Mouse (Mus musculus) midbrain, embryonic 14.5 days (tissue): ENCODE results near the gene Dtd2. TPM values are rescaled to one million over a fixed set of nuclear protein-coding genes. Genes with fewer than 3 reads are reported as not detected.

Experiments
- ATAC-seq: fragments of 200-750 bp; cut with Nextera tagmentation; 2 replicates; pipeline ENCODE4 v1.8.0; 2017; ENCODE audit warnings: moderate number of reproducible peaks, moderate library complexity; ENCODE audit not compliant: low FRiP score, low TSS enrichment
- DNase-seq: peaks from one replicate; pipeline ENCODE4 v3.0.0-alpha.2; 2015
- H3K27ac ChIP-seq: fragments of 300-500 bp; sonication (generic); replicated peaks from 2 replicates; pipeline ENCODE4 v1.5.1; 2014; ENCODE audit warnings: mild to moderate bottlenecking, low read depth, low read length, moderate library complexity
- H3K27me3 ChIP-seq: fragments of 300-500 bp; sonication (generic); 2 replicates; pipeline ENCODE4 v1.6.1; 2014; ENCODE audit warnings: low read length, control low read depth, mixed read lengths; ENCODE audit not compliant: control insufficient read depth, insufficient read depth
- H3K36me3 ChIP-seq: fragments of 300-500 bp; sonication (generic); 2 replicates; pipeline ENCODE4 v1.6.1; 2014; ENCODE audit warnings: low read length, control low read depth; ENCODE audit not compliant: control insufficient read depth, insufficient read depth
- H3K4me1 ChIP-seq: fragments of 300-500 bp; sonication (generic); 2 replicates; pipeline ENCODE4 v1.6.1; 2014; ENCODE audit warnings: mild to moderate bottlenecking, antibody characterized with exemption, low read length, control low read depth; ENCODE audit not compliant: control insufficient read depth, insufficient read depth
- H3K4me2 ChIP-seq: fragments of 300-500 bp; sonication (generic); 2 replicates; pipeline ENCODE4 v1.6.1; 2014; ENCODE audit warnings: mild to moderate bottlenecking, low read length, moderate library complexity
- H3K4me3 ChIP-seq: fragments of 300-500 bp; sonication (generic); replicated peaks from 2 replicates; pipeline ENCODE4 v1.5.1; 2014; ENCODE audit warnings: low read depth, low read length
- H3K9ac ChIP-seq: fragments of 300-500 bp; sonication (generic); replicated peaks from 2 replicates; pipeline ENCODE4 v1.6.1; 2014; ENCODE audit warnings: mild to moderate bottlenecking, low read length, moderate library complexity
- H3K9me3 ChIP-seq: fragments of 300-500 bp; sonication (generic); 2 replicates; pipeline ENCODE4 v1.6.1; 2016; ENCODE audit warnings: low read length, control low read depth, mixed read lengths; ENCODE audit not compliant: control insufficient read depth
- WGBS: fragments of 180-500 bp; shearing (Covaris S2); extraction: QIAGEN DNeasy Blood & Tissue Kit; methylation state at CpG from one replicate; pipeline ENCODE4 v1.1.7; 2014; 5-methylcytosine and 5-hydroxymethylcytosine counted together
- polyA plus RNA-seq: library from polyadenylated mRNA; unstranded; fragments of >200 nt; fragmentation: Nextera tagmentation; extraction: Ambion mirVana; gene quantifications from 2 replicates; pipeline ENCODE4 v1.2.1, GENCODE M21; 2014

Gene Dtd2
- polyA plus RNA-seq, 1 experiment from 2014 or later: 21.2 TPM

- Histone ChIP-seq H3K4me3 (no peak overlapping the region), H3K9me3 (no peaks in the 10 kb centered on the region), H3K4me1 (no peaks in the 10 kb centered on the region), H3K9ac (no peak overlapping the region), H3K27ac (no peak overlapping the region), H3K36me3 (no peaks in the 10 kb centered on the region), H3K4me2 (no peak overlapping the region), H3K27me3 (no peaks in the 10 kb centered on the region)
- no peak for DNase-seq
- no peak for ATAC-seq
- WGBS: 90% methylated on average over 11 of the region's 11 CpGs
Measured at GRCm38 (mm10) chr12:52014044-52014443, 7.7 kb upstream of the Dtd2 start.

DNA sequence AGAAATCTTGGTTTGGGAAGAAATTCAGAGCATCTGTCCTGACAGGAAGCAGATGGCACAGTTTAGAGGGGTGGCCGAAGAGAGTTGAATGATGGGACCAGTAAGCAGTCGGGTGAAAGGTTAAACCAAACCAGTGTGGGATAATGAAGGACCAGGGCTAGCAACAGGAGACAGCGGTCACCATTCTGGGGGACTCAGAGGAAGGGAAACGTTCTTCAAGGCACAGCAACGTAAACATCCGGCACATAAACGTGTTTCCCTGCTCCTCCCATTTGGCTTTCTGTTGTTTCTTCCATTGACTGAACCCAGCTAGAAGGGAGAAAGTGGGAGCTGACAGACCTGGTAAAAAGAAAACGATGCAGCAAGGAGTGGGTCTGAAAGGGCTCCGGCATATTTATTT is 7.0 kb upstream of the Dtd2 start:
- Histone ChIP-seq H3K4me2 (no peak overlapping the region), H3K9me3 (no peaks in the 10 kb centered on the region), H3K27me3 (no peaks in the 10 kb centered on the region), H3K4me3 (no peak overlapping the region), H3K9ac (no peak overlapping the region), H3K36me3 (no peaks in the 10 kb centered on the region), H3K27ac (no peak overlapping the region), H3K4me1 (no peaks in the 10 kb centered on the region)
- 77% methylated on average over 9 of the region's 9 CpGs for WGBS
- DNase-seq (no peak), ATAC-seq (no peak)

DNA sequence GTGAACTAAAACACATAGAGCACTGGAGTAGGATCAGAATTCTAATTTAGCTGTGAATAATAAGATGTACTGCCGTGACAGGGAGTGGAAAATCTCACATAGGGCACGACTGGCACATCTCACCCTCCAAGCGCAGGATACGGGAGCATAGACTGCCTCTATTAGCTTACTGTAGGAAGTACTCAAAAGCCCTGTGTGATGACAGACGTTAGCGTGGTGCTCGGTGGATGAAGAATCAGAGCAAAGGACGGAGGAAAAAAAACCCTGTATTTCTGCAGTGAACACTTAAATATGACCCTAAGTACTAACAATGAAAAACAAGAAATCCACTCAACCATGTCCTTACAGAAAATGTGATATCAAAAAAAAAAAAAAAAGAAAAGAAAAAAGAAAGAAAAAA is 5.9 kb upstream of the Dtd2 start:
- no peak for DNase-seq
- H3K27me3 ChIP-seq: no peaks in the 10 kb centered on the region
- no peak overlapping the region for H3K9ac ChIP-seq
- H3K4me3 ChIP-seq: no peak overlapping the region
- H3K4me1 ChIP-seq: no peaks in the 10 kb centered on the region
- no peak overlapping the region for H3K27ac ChIP-seq
- ATAC-seq: no peak
- no peaks in the 10 kb centered on the region for H3K36me3 ChIP-seq
- H3K4me2 ChIP-seq: no peak overlapping the region
- 78% methylated on average over 8 of the region's 8 CpGs for WGBS
- H3K9me3 ChIP-seq: no peaks in the 10 kb centered on the region

- 0 out of 2 replicates have a peak overlapping the region, but pooled peaks have one; percentile 46 for H3K27ac ChIP-seq
- DNase-seq (peak; percentile 87), ATAC-seq (no peak)
- H3K4me1 ChIP-seq: no peaks in the 10 kb centered on the region
- H3K9ac ChIP-seq: no peak overlapping the region
- no peaks in the 10 kb centered on the region for H3K9me3 ChIP-seq
- WGBS: 60% methylated on average over 2 of the region's 2 CpGs
- no peaks in the 10 kb centered on the region for H3K27me3 ChIP-seq
- H3K4me3 ChIP-seq: peak overlapping the region; percentile 11
- peak overlapping the region; percentile 45 for H3K4me2 ChIP-seq
- no peaks in the 10 kb centered on the region for H3K36me3 ChIP-seq
Measured at GRCm38 (mm10) chr12:52010630-52010961, 4.3 kb upstream of the Dtd2 start.

DNA sequence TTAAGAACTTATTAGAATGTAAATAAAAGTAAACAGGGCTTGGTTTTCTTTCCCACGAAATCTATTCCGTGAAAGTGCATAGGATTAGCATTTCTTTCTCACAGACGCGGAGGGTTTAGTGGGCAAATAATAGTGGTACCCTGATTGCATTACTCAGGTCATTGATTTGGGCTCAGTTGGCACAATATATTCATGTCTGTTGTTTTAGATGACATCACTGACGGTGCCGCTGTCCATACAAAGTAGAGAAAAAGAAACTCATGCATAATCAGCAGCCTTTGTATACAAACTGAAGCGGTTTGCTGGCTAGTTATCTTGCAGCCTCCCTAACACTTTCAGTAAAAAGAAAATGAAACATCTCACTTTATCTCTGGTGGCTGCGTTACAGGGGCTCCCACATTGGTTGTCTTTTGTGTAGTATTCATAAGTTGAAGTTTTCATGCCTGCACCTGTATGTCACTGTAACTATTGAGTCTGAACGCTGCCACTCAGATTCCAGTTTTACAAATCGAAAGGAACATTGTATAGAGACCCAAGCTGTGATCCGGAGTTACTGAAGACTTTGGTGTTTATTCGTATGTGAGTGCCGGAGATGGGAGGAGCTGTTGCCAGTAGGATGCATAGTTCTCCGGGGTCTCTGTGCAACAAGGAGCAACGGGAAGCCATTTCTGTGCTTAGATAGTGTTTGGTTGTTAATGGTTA is 3.8 kb upstream of the Dtd2 start:
- no peaks in the 10 kb centered on the region for H3K4me1 ChIP-seq
- H3K4me3 ChIP-seq: peak overlapping the region; percentile 11
- peak; percentile 57 for DNase-seq
- WGBS: 24% methylated on average over 15 of the region's 15 CpGs
- no peaks in the 10 kb centered on the region for H3K27me3 ChIP-seq
- H3K36me3 ChIP-seq: no peaks in the 10 kb centered on the region
- peak overlapping the region; percentile 45 for H3K4me2 ChIP-seq
- H3K9me3 ChIP-seq: no peaks in the 10 kb centered on the region
- no peak overlapping the region for H3K9ac ChIP-seq
- ATAC-seq: no peak
- H3K27ac ChIP-seq: peak overlapping the region; percentile 14; the same call in 1 of the 2 replicates

DNA sequence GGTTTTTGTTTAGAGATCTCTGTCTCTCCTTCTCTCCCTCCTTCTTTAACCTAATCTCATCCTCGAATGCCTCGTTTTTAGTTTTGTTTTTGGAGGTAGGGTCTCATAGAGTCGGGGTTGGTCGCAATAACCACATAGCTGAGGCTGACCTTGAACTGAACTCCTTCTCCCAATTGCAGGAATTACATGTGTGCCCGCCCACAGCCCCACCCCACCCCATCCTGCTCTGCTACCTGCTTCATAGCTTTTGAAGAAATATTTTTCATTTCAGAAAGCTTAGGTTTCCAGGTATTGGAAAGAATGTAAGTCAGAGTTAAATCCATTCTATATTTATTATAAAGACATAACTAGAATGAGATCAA is 313 bp upstream of the Dtd2 start:
- H3K9me3 ChIP-seq: no peaks in the 10 kb centered on the region
- H3K27me3 ChIP-seq: no peaks in the 10 kb centered on the region
- ATAC-seq: peak; percentile 55
- peak overlapping the region; percentile 65; the same call in 1 of the 2 replicates for H3K9ac ChIP-seq
- H3K4me1 ChIP-seq: no peaks in the 10 kb centered on the region
- H3K27ac ChIP-seq: 0 out of 2 replicates have a peak overlapping the region, but pooled peaks have one; percentile 68
- H3K4me3 ChIP-seq: peak overlapping the region; percentile 67
- 48% methylated on average over 5 of the region's 5 CpGs for WGBS
- no peaks in the 10 kb centered on the region for H3K36me3 ChIP-seq
- peak overlapping the region; percentile 70 for H3K4me2 ChIP-seq
- no peak for DNase-seq

DNA sequence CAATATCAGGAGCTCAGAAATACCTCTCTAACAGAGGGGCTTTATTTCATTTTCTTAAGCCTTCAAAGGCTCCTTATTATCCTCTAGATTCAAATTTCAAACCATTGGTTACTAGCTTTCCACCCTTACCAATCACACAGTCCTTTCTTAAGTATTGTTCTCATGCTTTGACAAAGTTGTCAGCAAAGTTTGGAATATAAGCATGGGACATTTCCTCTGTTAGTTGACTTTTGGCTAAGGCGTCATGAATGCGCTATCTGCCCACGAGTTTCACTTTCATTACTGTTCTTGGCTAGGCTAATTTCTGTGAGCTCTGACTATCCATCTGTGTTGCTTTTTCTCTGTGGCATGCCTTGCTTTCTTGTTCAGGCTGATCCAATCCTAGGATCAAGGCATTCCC is 3.6 kb downstream of the Dtd2 start:
- 96% methylated on average over 3 of the region's 3 CpGs for WGBS
- DNase-seq: no peak

DNA sequence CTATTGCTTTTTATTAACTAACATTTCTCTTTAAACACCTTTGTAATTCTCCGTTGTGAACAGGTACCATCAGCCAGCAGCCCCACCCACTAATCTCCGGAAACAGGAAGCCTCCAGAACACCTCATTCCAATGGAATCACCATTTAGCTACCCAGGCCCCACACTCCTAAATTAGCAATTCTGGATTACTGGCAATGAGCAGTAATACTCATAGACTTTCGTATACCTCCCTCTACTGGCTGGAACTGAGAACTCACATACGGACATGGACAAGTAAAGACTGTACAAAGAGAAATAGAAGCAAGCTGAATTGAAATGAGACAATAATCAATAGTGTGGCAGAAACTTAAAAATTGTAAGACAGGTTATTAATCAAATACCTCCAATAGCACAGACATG is 4.8 kb downstream of the Dtd2 start:
- no peaks in the 10 kb centered on the region for H3K27me3 ChIP-seq
- ATAC-seq (0 out of 2 replicates have a peak, but pooled peaks have one; percentile 65), DNase-seq (peak; percentile 92)
- no peaks in the 10 kb centered on the region for H3K9me3 ChIP-seq
- peaks cover 20% of the 10 kb centered on the region for H3K36me3 ChIP-seq
- H3K4me2 ChIP-seq: no peak overlapping the region
- 31% methylated on average over 4 of the region's 4 CpGs for WGBS
- H3K27ac ChIP-seq: no peak overlapping the region
- H3K4me1 ChIP-seq: no peaks in the 10 kb centered on the region
- H3K4me3 ChIP-seq: no peak overlapping the region
- no peak overlapping the region for H3K9ac ChIP-seq

More for the DNA sequence above, 3.6 kb downstream of the Dtd2 start:
- H3K4me3 ChIP-seq: no peak overlapping the region
- peaks cover 16% of the 10 kb centered on the region for H3K36me3 ChIP-seq
- H3K27me3 ChIP-seq: no peaks in the 10 kb centered on the region
- H3K4me1 ChIP-seq: no peaks in the 10 kb centered on the region
- no peak overlapping the region for H3K9ac ChIP-seq
- no peaks in the 10 kb centered on the region for H3K9me3 ChIP-seq
- H3K4me2 ChIP-seq: no peak overlapping the region
- H3K27ac ChIP-seq: no peak overlapping the region
- ATAC-seq: no peak

GRCm38 (mm10) chr12:51998366-51998932 is 7.9 kb downstream of the Dtd2 start:
- Histone ChIP-seq H3K36me3 (peaks cover 24% of the 10 kb centered on the region), H3K4me3 (no peak overlapping the region), H3K9ac (no peak overlapping the region), H3K4me2 (no peak overlapping the region), H3K9me3 (no peaks in the 10 kb centered on the region), H3K27me3 (no peaks in the 10 kb centered on the region), H3K27ac (no peak overlapping the region), H3K4me1 (no peaks in the 10 kb centered on the region)
- ATAC-seq: no peak
- WGBS: 93% methylated on average over 9 of the region's 9 CpGs
- no peak for DNase-seq
